Mouse (Mus musculus) neural tube, embryonic 13.5 days (tissue): ENCODE measurements around the gene Nrd1. TPM values are rescaled to one million over a fixed set of nuclear protein-coding genes. Genes with fewer than 3 reads are reported as not detected.

Experiments
- ATAC-seq: fragments of 200-750 bp; cut with Nextera tagmentation; 2 replicates; pipeline ENCODE4 v1.8.0; 2017; ENCODE audit warnings: low read depth, mild to moderate bottlenecking, moderate TSS enrichment, moderate library complexity
- H3K27ac ChIP-seq: fragments of 300-500 bp; sonication (generic); replicated peaks from 2 replicates; pipeline ENCODE4 v1.5.1; 2015; ENCODE audit warnings: moderate library complexity, mild to moderate bottlenecking, inconsistent platforms
- H3K27me3 ChIP-seq: fragments of 300-500 bp; sonication (generic); 2 replicates; pipeline ENCODE4 v1.6.1; 2015; ENCODE audit warnings: mild to moderate bottlenecking, inconsistent platforms
- H3K36me3 ChIP-seq: fragments of 300-500 bp; sonication (generic); 2 replicates; pipeline ENCODE4 v1.6.1; 2015; ENCODE audit warnings: mild to moderate bottlenecking, inconsistent platforms
- H3K4me1 ChIP-seq: fragments of 300-500 bp; sonication (generic); replicated peaks from 2 replicates; pipeline ENCODE4 v1.6.1; 2015; ENCODE audit warnings: inconsistent platforms
- H3K4me2 ChIP-seq: fragments of 300-500 bp; sonication (generic); 2 replicates; pipeline ENCODE4 v1.6.1; 2015; ENCODE audit warnings: inconsistent platforms, mild to moderate bottlenecking, moderate library complexity
- H3K4me3 ChIP-seq: fragments of 300-500 bp; sonication (generic); 2 replicates; pipeline ENCODE4 v1.5.1; 2015; ENCODE audit warnings: mild to moderate bottlenecking, inconsistent platforms
- H3K9ac ChIP-seq: fragments of 300-500 bp; sonication (generic); 2 replicates; pipeline ENCODE4 v1.6.1; 2015; ENCODE audit warnings: moderate library complexity, mild to moderate bottlenecking, inconsistent platforms
- H3K9me3 ChIP-seq: fragments of 300-500 bp; sonication (generic); 2 replicates; pipeline ENCODE4 v1.6.1; 2016; ENCODE audit warnings: inconsistent platforms
- WGBS: fragments of 180-500 bp; shearing (Covaris S2); methylation state at CpG from one replicate; pipeline ENCODE4 v1.1.7; 2015; 5-methylcytosine and 5-hydroxymethylcytosine counted together
- polyA plus RNA-seq: library from polyadenylated mRNA; unstranded; fragments of >200 nt; fragmentation: Nextera tagmentation; extraction: Ambion mirVana; gene quantifications from 2 replicates; pipeline ENCODE4 v1.2.1, GENCODE M21; 2015

The Nrd1 gene
- polyA plus RNA-seq, 1 experiment from 2014 or later: 77.9 TPM

GRCm38 (mm10) chr4:108990032-108990431, 10.4 kb upstream of the Nrd1 start:
- no peak for ATAC-seq
- H3K27me3 ChIP-seq: no peaks in the 10 kb centered on the region
- no peak overlapping the region for H3K4me3 ChIP-seq
- H3K9ac ChIP-seq: no peak overlapping the region
- no peak overlapping the region for H3K4me2 ChIP-seq
- H3K9me3 ChIP-seq: no peaks in the 10 kb centered on the region; the same call in 1 of the 2 replicates
- H3K27ac ChIP-seq: no peak overlapping the region
- H3K4me1 ChIP-seq: no peaks in the 10 kb centered on the region
- H3K36me3 ChIP-seq: no peaks in the 10 kb centered on the region

- Histone ChIP-seq H3K27ac (no peak overlapping the region), H3K9me3 (no peaks in the 10 kb centered on the region; the same call in 1 of the 2 replicates), H3K9ac (no peak overlapping the region), H3K36me3 (no peaks in the 10 kb centered on the region), H3K27me3 (no peaks in the 10 kb centered on the region), H3K4me3 (no peak overlapping the region), H3K4me2 (no peak overlapping the region), H3K4me1 (no peaks in the 10 kb centered on the region)
- WGBS: 94% methylated on average over 6 of the region's 6 CpGs
- ATAC-seq: no peak
Measured at GRCm38 (mm10) chr4:108990571-108990970, 9.9 kb upstream of the Nrd1 start.

GRCm38 (mm10) chr4:108991811-108992210, 8.6 kb upstream of the Nrd1 start:
- H3K4me3 ChIP-seq: no peak overlapping the region
- no peaks in the 10 kb centered on the region; the same call in 1 of the 2 replicates for H3K9me3 ChIP-seq
- H3K4me2 ChIP-seq: no peak overlapping the region
- no peaks in the 10 kb centered on the region for H3K4me1 ChIP-seq
- no peaks in the 10 kb centered on the region for H3K36me3 ChIP-seq
- H3K27ac ChIP-seq: no peak overlapping the region
- H3K9ac ChIP-seq: no peak overlapping the region
- ATAC-seq: no peak
- no peaks in the 10 kb centered on the region; the same call in 1 of the 2 replicates for H3K27me3 ChIP-seq

DNA sequence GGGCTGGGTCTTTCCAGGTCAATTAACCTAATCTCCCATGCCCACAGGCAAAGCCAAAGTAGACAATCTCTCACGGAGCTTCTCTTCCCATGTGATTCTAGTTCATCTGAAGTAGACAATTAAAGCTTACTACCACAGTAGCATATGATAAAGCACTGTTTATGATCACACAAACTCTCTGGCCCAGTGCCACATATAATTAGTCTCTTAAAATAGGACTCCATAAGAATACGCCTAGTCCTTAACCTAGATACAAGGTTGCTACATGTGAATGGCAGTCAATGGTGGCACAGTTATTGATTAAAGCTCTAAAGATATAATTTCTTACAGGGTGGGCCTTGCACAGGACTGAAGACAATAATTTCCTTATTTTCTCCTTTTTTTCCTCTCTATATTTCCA, 7.5 kb upstream of the Nrd1 start:
- H3K36me3 ChIP-seq: no peaks in the 10 kb centered on the region
- H3K4me3 ChIP-seq: no peak overlapping the region
- no peak for ATAC-seq
- H3K4me2 ChIP-seq: no peak overlapping the region
- H3K4me1 ChIP-seq: no peaks in the 10 kb centered on the region
- H3K9ac ChIP-seq: no peak overlapping the region
- H3K9me3 ChIP-seq: no peaks in the 10 kb centered on the region
- H3K27me3 ChIP-seq: no peaks in the 10 kb centered on the region; the same call in 1 of the 2 replicates
- WGBS: 58% methylated on average over 2 of the region's 2 CpGs
- no peak overlapping the region for H3K27ac ChIP-seq

DNA sequence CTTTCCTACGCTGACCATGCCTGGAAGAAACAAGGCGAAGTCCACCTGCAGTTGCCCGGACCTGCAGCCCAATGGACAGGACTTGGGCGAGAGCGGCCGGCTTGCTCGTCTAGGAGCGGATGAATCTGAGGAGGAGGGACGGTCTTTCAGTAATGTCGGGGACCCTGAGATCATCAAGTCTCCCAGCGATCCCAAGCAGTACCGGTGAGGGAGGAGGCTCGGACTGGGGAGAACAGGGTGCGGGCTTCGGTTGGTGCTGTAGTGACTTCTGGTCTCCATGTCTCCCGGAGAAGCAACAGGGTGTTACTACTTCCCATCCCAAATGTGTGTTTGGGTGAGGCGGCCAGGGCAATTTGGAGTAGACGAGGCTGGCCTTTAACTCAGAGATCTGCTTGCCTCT, 506 bp downstream of the Nrd1 start:
- Histone ChIP-seq H3K27me3 (no peaks in the 10 kb centered on the region; the same call in 1 of the 2 replicates), H3K9ac (peak overlapping the region; percentile 93), H3K9me3 (no peaks in the 10 kb centered on the region), H3K36me3 (peaks cover 4% of the 10 kb centered on the region; the same call in 1 of the 2 replicates), H3K27ac (peak overlapping the region; percentile 90), H3K4me1 (peaks cover 37% of the 10 kb centered on the region), H3K4me2 (peak overlapping the region; percentile 97), H3K4me3 (peak overlapping the region; percentile 94)
- ATAC-seq: no peak; the same call in 1 of the 2 replicates
- 1% methylated on average over 18 of the region's 18 CpGs for whole genome bisulfite sequencing

GRCm38 (mm10) chr4:109008046-109008445, 7.6 kb downstream of the Nrd1 start:
- no peak overlapping the region for H3K4me2 ChIP-seq
- H3K27ac ChIP-seq: no peak overlapping the region
- peaks cover 12% of the 10 kb centered on the region; the same call in 1 of the 2 replicates for H3K36me3 ChIP-seq
- WGBS: 78% methylated on average over 1 of the region's 1 CpGs
- no peak overlapping the region for H3K4me3 ChIP-seq
- no peak for ATAC-seq
- H3K4me1 ChIP-seq: peaks cover 11% of the 10 kb centered on the region
- H3K9ac ChIP-seq: no peak overlapping the region
- no peaks in the 10 kb centered on the region for H3K27me3 ChIP-seq
- H3K9me3 ChIP-seq: no peaks in the 10 kb centered on the region

- Histone ChIP-seq H3K36me3 (peaks cover 33% of the 10 kb centered on the region), H3K27ac (no peak overlapping the region)
- WGBS: 94% methylated on average over 4 of the region's 4 CpGs
Measured at GRCm38 (mm10) chr4:109014091-109014490, 13.6 kb downstream of the Nrd1 start.

DNA sequence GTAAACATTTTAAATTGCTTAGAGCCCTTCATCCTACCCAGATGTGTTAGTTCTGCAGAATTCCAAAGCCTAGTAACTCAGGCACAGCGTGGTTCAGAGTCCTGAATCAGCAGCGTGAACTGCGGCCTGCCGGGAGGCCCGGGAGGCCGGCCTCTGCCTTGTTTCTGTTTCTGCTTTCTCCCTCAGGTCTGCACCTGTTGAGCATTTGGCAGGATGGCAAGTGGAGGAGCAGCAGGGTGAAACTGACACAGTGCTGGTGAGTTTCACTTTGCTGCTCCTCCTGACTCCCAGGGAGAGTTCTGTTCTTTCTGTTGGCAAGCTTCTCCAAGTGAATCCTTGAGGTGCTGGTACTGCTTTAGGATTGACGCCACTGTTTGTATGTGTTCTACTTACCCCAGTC, 17.0 kb downstream of the Nrd1 start:
- Histone ChIP-seq H3K9ac (no peak overlapping the region), H3K4me3 (no peak overlapping the region), H3K4me2 (no peak overlapping the region), H3K4me1 (no peaks in the 10 kb centered on the region), H3K36me3 (peaks cover 38% of the 10 kb centered on the region), H3K27me3 (no peaks in the 10 kb centered on the region), H3K9me3 (no peaks in the 10 kb centered on the region), H3K27ac (no peak overlapping the region)
- no peak for ATAC-seq
- WGBS: 74% methylated on average over 7 of the region's 7 CpGs

More at GRCm38 (mm10) chr4:109014091-109014490, 13.6 kb downstream of the Nrd1 start:
- no peaks in the 10 kb centered on the region for H3K4me1 ChIP-seq
- H3K4me3 ChIP-seq: no peak overlapping the region
- H3K27me3 ChIP-seq: no peaks in the 10 kb centered on the region
- H3K4me2 ChIP-seq: no peak overlapping the region
- no peak for ATAC-seq
- no peaks in the 10 kb centered on the region for H3K9me3 ChIP-seq
- no peak overlapping the region for H3K9ac ChIP-seq

DNA sequence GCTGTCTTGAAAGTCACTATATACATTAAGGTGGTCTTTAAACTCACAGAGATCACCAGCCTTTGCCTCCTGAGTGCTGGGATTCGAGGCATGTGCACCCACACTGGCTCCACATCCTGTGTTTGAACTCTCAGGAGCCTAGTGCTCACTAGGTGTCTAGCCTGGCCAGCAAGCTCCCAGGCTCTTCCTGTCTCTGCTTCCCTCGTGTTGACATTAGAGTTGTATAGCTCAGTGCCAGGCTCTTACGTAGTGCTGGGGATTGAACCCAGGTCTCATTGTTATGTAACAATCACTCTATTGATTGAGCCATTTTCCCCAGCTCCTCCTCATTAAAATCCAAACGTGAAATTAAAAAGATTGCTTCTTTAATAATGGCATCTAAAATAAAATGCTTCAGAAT, 18.8 kb downstream of the Nrd1 start:
- Histone ChIP-seq H3K9ac (no peak overlapping the region), H3K9me3 (no peaks in the 10 kb centered on the region), H3K4me1 (no peaks in the 10 kb centered on the region), H3K27ac (no peak overlapping the region), H3K36me3 (peaks cover 34% of the 10 kb centered on the region), H3K4me2 (no peak overlapping the region), H3K27me3 (no peaks in the 10 kb centered on the region), H3K4me3 (no peak overlapping the region)
- 74% methylated on average over 4 of the region's 4 CpGs for WGBS
- ATAC-seq: no peak

GRCm38 (mm10) chr4:109021976-109022375, 21.5 kb downstream of the Nrd1 start:
- peaks cover 43% of the 10 kb centered on the region for H3K36me3 ChIP-seq
- H3K9ac ChIP-seq: no peak overlapping the region
- H3K4me3 ChIP-seq: no peak overlapping the region
- no peak overlapping the region for H3K4me2 ChIP-seq
- no peaks in the 10 kb centered on the region for H3K27me3 ChIP-seq
- H3K9me3 ChIP-seq: no peaks in the 10 kb centered on the region
- no peaks in the 10 kb centered on the region for H3K4me1 ChIP-seq
- ATAC-seq: no peak
- 88% methylated on average over 1 of the region's 1 CpGs for WGBS
- H3K27ac ChIP-seq: no peak overlapping the region

- ATAC-seq: no peak
Measured at GRCm38 (mm10) chr4:109025061-109025460, 24.6 kb downstream of the Nrd1 start.

DNA sequence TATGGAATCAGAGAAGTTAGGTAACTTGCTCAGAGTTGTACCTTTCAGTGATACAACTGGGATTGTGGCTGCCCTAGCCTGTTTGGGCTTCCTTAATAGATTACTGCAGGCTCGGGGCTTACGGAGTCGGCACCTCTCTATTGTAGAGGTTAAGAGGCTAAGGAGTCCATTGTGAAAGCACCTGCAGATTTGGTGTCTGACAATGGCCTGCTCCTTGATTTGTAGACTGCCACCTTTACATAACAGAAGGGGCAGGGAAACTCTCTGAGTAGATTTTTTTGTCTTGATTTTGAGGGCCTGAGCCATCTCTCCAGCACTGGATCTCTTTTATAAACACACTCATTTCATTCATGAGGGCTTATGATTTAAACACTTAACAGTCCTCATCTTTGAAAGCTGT, 26.1 kb downstream of the Nrd1 start:
- Histone ChIP-seq H3K4me1 (no peaks in the 10 kb centered on the region), H3K9ac (no peak overlapping the region), H3K9me3 (no peaks in the 10 kb centered on the region), H3K27me3 (no peaks in the 10 kb centered on the region), H3K4me3 (no peak overlapping the region), H3K4me2 (no peak overlapping the region), H3K27ac (no peak overlapping the region), H3K36me3 (peaks cover 58% of the 10 kb centered on the region)
- WGBS: 43% methylated on average over 3 of the region's 3 CpGs
- no peak for ATAC-seq

More at GRCm38 (mm10) chr4:109025061-109025460, 24.6 kb downstream of the Nrd1 start:
- Histone ChIP-seq H3K9me3 (no peaks in the 10 kb centered on the region), H3K4me3 (no peak overlapping the region), H3K4me1 (no peaks in the 10 kb centered on the region), H3K9ac (no peak overlapping the region), H3K27ac (no peak overlapping the region), H3K27me3 (no peaks in the 10 kb centered on the region), H3K36me3 (peaks cover 46% of the 10 kb centered on the region), H3K4me2 (no peak overlapping the region)
- 71% methylated on average over 3 of the region's 3 CpGs for WGBS

GRCm38 (mm10) chr4:109029857-109030256, 29.4 kb downstream of the Nrd1 start:
- Histone ChIP-seq H3K4me3 (no peak overlapping the region), H3K4me1 (no peaks in the 10 kb centered on the region), H3K9ac (no peak overlapping the region), H3K36me3 (peaks cover 70% of the 10 kb centered on the region), H3K27me3 (no peaks in the 10 kb centered on the region), H3K9me3 (no peaks in the 10 kb centered on the region), H3K4me2 (no peak overlapping the region), H3K27ac (no peak overlapping the region)
- ATAC-seq: no peak
- whole genome bisulfite sequencing: 94% methylated on average over 2 of the region's 2 CpGs
